Mouse (Mus musculus): Measurements from ENCODE around the gene Sub1.
A peak's percentile ranks its signal among the peaks of the same experiment; 100 is the strongest.

Gene Sub1

DNA sequence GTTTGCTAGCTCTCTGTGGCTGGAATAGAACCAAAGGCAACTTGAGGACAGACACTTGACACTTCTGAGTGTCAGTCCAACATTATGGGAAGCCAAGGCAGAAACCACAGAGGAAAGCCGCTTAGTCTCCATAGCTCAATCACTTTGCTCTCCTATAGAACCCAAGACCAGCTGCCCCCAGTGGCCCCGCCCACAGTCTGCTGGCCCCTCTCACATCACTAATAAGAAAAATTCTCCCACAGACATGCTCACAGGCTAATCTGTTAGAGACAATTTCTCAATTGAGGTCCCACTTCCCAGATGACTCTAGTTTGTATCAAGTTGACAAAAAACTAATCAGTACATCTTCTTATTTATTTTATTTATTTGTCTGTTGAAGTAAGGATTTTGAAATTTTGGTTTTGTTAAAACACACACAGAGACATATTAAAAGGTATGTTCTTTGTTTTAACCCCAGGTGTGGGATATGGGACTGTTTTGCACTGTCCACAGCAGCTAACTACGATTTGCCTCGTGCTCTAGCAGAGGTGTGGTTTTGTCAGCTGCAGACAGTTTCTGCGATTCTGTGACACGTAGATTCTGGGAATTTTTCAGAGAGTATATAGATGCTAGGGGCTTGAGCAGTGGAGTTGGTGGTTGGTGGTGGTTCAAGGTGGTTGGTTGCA is 16.9 kb upstream of the Sub1 start:
- no peak for DNase-seq (ENCODE audit: low spot score in 2 of 2)

DNA sequence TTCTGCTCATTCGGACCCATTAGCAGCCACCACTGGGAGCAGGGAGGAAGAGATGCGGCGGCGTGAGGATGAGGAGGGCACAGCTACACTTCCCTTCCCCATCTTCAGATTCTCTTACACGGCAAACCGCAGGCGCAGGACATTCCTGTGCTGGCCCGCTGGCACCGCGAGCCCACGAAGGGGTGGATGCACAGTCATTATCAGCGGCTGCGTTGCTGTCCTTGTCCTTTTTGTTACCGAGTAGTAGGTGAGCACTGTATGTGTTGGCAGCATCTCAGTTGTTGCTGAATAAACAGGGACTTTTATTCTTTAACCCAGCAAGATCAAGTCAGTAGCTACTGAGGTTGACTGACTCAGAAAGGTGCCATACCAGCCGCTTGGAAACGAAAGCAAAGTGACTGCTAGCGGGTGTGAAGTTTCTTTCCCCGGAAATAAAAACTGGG is 13.8 kb upstream of the Sub1 start:
- DNase-seq (ENCODE audit: low spot score in 2 of 2) = no peak

DNA sequence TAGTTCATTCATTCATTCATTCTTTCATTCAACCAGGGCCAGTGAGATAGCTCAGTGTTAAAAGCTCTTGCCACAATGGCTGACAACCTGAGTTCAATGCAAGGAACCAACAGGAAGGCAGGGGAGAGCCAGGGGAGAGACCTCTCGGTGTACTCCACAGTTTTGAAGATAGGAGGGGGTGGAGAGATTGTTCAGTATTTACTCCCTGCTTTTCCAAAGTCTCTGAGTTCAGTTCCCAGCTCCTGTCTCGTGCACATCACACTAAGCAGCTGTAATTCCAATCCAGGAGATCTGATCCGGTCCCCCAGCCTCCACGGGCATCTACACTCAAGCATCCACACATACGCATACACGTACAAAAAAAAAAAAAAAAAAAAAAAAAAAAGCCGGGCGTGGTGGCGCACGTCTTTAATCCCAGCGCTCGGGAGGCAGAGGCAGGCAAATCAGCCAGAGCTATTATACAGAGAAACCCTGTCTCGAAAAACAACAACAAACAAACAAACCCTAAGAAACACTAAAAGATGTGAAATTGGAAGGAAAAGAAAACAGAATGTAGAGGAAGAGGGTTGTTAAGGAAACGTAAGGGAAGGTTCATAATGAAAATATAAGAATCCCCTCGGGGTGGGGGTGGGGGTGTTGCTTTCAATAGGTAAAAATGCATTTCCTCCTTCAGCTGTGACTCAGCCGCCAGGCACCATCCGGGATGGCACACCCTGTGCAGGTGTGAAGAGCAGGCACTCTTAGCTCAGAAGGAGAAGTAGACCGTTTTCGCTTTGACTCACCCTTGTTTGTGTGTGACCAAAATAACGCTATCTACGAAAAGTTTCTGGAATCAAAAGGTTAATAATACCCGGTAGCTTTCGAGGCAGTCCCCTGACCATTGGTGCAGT is 13.2 kb upstream of the Sub1 start:
- DNase-seq (ENCODE audit: low spot score in 2 of 2) = no peak

GRCm38 (mm10) chr15:12008894-12009293 is 12.1 kb upstream of the Sub1 start:
- no peak for DNase-seq (ENCODE audit: low spot score in 2 of 2)

DNA sequence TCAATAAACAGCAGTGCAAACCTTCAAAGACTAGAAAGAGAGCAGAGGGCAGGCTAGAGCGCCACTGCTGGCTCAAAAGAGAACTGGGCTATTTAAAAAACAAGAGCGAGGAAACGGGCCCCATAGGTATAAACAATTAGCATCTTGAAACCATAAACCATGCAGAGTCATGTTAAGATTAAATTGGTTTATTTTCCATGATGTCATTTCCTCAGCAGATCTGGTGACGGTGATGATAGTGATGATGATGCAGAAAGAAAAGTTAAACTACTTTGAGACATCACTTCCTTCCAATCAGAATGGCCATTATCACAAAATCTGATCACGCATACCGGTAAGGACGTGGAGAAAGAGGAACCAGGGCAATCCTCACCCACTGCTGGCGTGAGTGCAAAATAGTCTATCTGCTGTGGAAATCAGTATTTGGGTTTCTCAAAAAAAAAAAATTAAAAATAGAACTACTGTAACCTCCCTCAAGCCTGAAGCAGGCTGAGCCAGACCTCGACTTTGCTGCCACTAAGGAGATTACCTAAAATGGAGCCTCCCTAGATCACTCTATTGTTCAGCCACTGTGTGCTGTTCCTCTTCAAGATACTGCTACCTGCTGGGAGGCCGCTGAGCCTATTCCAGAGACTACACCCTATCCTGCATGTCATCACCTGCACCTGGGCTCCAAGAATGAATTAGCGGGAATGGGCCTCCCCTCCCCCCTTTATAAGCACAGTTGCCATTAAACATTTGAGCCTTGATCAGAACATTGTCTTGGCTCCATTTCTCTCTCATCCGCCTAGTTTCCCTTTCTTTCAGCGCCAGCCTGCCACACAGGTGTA is 11.4 kb upstream of the Sub1 start:
- no peak for DNase-seq (ENCODE audit: low spot score in 2 of 2)

DNA sequence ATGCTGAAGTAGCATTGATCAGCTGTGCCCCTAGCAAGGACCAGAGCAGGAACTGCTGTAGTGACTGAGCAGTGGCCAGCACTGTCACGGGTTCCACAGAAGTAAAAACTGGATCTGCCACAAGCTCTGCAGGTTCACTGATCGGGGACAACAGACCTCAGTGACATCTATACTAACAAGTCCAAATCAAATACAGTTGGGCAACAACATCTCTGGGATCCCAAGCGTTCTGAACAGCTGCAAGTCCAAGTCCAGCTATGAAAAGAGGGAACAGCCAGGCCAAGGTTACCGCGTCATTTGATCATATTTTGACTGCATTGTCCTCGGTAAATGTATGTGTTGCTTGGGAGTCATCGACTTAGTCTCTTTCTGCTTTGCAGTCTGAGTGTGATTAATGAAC is 10.6 kb upstream of the Sub1 start:
- no peak for DNase-seq (ENCODE audit: low spot score in 2 of 2)

- DNase-seq (ENCODE audit: low spot score in 2 of 2) = no peak
Observed at GRCm38 (mm10) chr15:12006169-12006568, 9.4 kb upstream of the Sub1 start.

DNA sequence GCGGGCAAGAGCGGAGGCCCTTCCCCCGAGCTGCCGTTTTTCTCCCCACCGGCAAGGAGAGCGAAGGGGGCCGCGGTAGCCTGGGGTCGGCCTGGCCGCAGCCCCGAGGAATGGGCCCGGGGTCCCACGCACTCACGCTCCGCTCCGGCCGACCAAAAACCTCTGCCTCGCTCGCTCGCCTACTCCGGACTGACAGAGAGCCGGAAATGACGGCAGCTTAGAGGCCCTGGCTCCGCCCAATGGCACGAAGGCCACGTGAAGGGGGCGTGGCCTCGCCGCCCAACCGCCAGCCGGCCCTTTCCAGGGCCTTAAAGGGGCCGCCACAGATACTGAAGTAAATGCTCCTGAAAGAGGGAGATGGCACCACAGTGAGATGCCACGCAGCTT is 975 bp downstream of the Sub1 start:
- peak; percentile 92 to 95 for DNase-seq (ENCODE audit: low spot score in 2 of 2)

- peak in 1 of 2 experiments; percentile 19 for DNase-seq (ENCODE audit: low spot score in 2 of 2)
Observed at GRCm38 (mm10) chr15:11994921-11995814, 1.6 kb downstream of the Sub1 start.

- DNase-seq (ENCODE audit: low spot score in 2 of 2) = no peak
Observed at GRCm38 (mm10) chr15:11994006-11994405, 2.8 kb downstream of the Sub1 start.

GRCm38 (mm10) chr15:11991552-11992113 is 5.2 kb downstream of the Sub1 start:
- no peak for DNase-seq (ENCODE audit: low spot score in 2 of 2)

DNA sequence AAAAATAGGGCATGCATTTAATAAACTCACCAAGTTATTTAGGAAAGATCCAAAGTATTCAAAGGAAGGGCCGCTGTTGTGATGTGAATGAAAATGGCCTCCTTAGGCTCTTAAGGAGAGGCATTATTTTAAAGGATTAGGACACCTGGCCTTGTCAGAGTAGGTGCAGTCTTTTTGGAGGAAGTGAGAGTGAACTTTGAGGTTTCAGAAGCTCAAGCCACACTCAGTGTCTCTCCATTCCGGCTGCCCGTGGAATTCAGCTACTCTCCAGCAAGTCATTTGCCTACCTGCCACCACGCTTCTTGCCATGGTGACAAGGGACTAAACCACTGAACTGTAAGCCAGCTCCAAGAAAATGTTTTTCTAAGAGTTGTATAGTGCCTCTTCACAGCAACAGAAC is 8.2 kb downstream of the Sub1 start:
- DNase-seq (ENCODE audit: low spot score in 2 of 2) = no peak

DNA sequence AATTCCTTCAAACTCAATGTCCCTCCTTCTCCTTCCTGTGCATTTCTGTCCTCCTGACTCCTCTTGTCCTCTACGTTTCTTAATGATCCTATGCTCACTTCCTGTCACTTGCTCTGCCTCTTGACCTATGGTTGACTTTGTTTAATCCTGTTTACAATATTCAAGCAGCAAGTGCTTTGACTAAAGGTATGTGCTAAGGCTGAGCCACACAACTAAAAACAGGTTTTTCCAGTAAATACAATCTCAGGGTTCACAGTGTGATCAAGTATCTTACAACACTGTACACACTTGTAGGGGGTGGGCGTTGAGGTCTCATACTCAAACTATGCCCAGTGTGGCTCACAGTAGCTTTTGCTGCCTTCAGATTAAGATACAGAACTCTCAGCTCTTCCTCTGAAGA is 8.9 kb downstream of the Sub1 start:
- no peak for DNase-seq (ENCODE audit: low spot score in 2 of 2)

- DNase-seq (ENCODE audit: low spot score in 2 of 2) = peak in 1 of 2 experiments; percentile 19
Observed at GRCm38 (mm10) chr15:11981985-11982384, 14.8 kb downstream of the Sub1 start.

- DNase-seq (ENCODE audit: low spot score in 2 of 2) = peak; percentile 65 to 72
Observed at GRCm38 (mm10) chr15:11981501-11981900, 15.3 kb downstream of the Sub1 start.

- DNase-seq (ENCODE audit: low spot score in 2 of 2) = peak in 1 of 2 experiments; percentile 26
Observed at GRCm38 (mm10) chr15:11978175-11978574, 18.6 kb downstream of the Sub1 start.

- no peak for DNase-seq (ENCODE audit: low spot score in 2 of 2)
Observed at GRCm38 (mm10) chr15:11977071-11977470, 19.7 kb downstream of the Sub1 start.

- no peak for DNase-seq (ENCODE audit: low spot score in 2 of 2)
Observed at GRCm38 (mm10) chr15:11975836-11976235, 20.9 kb downstream of the Sub1 start.

- peak; percentile 72 to 80 for DNase-seq (ENCODE audit: low spot score in 2 of 2)
Observed at GRCm38 (mm10) chr15:11971854-11972420, 24.8 kb downstream of the Sub1 start.

DNA sequence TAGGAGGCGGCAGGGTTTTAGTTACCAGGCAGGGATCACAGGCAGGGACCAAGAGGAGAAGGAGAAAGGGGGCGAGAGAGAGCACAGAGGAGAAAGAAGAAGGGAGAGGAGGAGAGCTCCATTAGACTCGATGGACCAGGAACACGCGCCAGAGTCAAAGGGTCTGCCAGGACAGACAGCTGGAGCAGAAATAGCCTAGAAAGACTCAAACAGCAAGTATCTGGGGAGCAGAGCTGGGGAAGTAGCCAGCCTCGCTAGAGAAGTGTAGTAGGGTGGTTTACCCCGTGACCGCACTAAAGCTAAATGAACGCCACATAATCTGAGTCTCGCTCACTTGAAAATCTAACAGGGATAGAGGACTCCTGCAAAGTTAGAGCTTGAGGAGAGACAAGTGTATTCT is 26.2 kb downstream of the Sub1 start:
- DNase-seq (ENCODE audit: low spot score in 2 of 2) = no peak
